Mouse (Mus musculus) liver, postnatal 0 days (tissue): ENCODE measurements around the gene Shank1.

ENCODE experiments used
- CTCF ChIP-seq: sonication (generic); IDR thresholded peaks from 2 replicates; pipeline ENCODE4 v1.5.1; 2016; ENCODE audit warnings: antibody characterized with exemption, low read depth
- EP300 ChIP-seq: IDR thresholded peaks from 2 replicates; pipeline ENCODE4 v1.6.1; 2016; ENCODE audit warnings: antibody characterized with exemption, low read depth, mild to moderate bottlenecking

DNA sequence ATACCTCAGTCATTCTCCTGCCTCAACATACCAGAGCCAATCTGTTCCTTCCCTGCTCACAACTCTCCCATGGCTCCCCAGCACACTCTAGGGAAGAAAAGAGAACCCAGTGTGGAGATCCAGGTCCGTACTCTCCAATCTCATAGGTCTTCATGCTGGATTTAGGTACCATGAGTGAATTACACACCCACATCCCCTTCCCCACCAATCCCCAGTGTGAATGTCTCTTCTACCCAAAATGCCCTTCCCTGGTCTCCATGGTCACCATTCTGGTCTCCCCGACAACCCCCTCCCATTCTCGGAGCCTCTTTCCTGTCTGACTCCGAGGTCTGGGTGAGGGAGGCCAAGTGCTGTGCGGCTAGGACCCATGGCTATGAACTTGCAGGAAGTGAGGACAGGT is 48.9 kb upstream of the Shank1 start, which contains the start of gene Gm15517:
- no peak for TF ChIP-seq CTCF
- TF ChIP-seq EP300, result no peak
